Mouse (Mus musculus) common myeloid progenitor, adult 5-6 weeks (primary cell): ENCODE measurements around the gene Alkbh7. TPM values are rescaled to one million over a fixed set of nuclear protein-coding genes. Genes with fewer than 3 reads are reported as not detected.

Source experiments
- ATAC-seq: replicated peaks from 2 replicates; pipeline ENCODE4 v1.8.0; 2016; ENCODE audit warnings: low read depth, mild to moderate bottlenecking, moderate TSS enrichment, inconsistent platforms; ENCODE audit not compliant: poor library complexity, severe bottlenecking
- total RNA-seq: library from RNA; stranded (forward); fragments of 200-1000, 187-1606 nt; gene quantifications from 2 replicates; pipeline ENCODE4 v1.2.3, GENCODE M21; 2017

Alkbh7 gene
- total RNA-seq, 1 experiment from 2014 or later, result 16.0 TPM

DNA sequence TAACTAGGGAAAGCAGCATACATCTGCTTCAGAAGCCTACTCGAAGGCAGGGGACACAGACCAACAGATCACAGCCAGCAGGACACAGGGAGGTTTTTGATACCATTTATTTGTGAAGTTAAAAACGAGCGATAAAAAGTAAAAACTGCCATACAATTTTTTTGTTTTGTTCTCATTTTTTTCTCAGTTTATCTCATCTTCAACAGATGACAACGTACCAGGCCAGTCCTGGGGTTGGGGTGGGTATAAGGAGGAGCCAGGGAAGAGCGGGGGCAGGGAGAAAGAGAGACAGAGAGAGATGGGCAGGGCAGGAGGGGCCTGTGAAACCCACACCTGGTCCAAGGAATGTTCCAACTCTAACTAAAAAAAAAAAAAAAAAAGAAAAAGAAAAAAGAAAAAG lies 23.8 kb downstream of the Alkbh7 start:
- no peak for ATAC-seq

DNA sequence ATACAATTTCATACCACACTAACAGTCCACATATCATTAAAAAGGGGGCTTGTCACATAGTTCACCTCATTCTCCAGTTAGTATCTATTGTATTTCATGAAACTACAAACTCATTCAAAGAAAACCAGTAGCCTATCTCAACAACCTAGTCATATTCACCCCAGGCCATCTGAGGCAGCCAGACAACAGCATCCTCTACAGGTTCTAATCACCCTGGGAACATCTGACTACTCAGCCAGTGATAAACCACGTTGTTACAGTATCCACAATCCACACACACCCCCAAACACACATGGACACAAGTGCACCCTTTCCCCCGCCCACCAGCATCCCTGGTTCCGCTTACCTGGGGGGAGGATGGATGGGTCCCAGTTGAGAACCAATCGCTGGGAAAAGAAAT lies 30.3 kb downstream of the Alkbh7 start:
- no peak for ATAC-seq

DNA sequence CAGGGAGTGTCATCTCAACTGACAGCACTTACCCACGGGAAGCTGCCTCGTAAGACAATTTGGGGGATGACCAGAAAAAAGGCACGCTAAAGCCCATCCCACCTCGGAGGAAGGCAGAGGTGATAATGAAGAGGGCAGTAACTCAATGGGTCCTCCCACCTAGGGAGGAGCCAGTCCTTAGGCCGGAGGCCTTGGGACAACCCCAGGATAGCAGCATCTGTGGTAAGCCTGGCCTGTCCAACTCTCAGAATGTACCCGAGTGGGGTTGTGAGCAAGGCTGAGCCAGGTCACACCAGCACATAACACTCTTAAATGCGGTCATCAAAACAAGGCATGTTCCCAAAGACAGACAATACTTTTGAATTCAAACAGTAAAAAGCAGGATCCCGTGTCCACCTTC lies 32.6 kb downstream of the Alkbh7 start:
- ATAC-seq, result no peak

DNA sequence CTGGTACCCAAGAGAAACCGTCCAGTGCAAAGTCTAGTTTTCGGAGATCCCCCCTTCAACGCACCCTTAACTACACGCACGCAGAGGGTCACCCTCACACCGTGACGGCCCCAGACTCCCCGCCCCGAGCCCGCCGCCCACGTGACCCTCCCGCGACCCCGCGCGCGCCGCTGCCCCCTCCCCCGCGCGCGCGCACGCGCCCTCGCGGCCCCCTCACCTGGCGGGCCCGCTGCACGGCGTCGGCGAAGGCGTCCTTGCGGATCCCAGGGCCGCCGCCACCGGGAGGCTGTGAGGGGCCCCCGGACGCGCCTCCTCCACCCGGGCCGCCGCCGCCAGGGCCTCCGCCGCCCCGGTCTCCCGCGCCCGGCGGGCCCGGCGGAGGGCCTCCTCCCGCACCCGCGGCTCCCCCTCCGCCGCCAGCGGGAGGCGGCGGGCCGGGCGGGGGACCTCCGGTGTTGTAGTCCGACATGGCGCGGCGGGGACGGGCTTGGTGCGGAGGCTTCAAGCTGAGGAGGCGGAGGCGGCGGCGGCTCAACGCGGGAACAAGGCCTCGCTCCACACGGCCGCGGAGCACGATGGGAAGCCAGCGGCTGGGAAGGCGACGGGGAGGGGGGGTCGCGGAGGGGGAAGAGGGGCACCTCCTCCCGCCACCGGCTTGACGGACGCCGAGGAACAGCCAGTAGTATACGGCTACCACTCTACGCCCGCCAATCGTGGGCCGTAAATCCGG lies 34.0 kb downstream of the Alkbh7 start, which contains the start of gene Khsrp:
Khsrp (minus strand) TSS at position 592 of the 730 bp plus-strand sequence.
- ATAC-seq, result no peak

DNA sequence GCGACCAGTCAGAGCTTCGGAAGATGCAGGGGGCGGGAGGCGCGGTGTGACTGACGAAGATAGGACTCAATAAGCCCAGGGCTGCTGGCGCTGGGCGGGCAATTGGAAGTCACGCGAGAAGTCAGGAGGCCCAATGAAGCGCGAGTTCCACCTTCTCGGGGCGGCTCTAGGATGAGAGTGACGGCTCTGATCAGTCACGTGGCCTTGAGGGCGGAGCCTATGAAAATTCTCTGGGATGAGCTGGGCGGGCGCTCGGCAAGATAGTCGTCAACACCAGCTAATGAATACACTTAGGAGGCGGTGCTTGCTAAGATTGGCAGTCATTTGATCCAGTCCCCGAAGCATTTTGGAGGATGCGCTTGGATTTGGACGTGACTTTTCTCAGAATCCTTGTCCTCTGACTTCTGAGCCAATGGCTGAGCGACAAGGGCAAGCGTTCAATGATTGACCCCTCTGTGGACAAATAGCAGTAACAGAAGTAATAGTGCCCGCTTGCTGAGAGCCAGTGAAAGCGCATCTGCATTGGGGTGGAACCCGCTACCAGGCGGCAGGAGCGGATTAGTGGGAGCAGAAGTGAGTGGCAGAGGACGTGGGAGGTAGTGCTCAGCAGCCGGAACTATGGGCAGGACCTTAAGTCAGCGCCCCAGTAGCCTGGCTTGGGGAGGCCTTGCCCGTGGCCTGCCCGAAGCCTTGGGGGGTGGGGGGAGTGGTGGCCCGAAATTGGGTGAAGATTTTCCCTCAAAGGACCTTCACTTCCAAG lies 34.7 kb downstream of the Alkbh7 start:
- peak; percentile 85 for ATAC-seq

DNA sequence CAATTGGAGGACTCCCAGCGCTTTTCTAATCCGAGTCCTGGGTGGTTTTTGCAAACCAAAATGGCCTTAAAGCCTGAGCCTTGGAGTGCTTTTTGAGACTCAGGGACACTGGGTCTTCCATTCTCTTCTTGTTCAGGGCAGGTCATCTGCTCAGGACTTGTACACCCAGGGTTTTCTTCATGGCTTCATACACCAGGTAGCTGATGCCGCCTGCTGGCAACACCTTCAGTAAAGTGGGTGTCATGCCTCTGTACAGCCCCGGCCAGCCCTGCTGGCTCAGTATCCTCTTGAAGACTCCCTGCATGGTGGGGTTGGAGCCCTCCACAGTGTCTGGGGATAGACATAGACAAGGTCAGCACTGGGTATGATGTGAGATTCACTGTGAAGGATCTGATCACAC lies 35.7 kb downstream of the Alkbh7 start:
- no peak for ATAC-seq

DNA sequence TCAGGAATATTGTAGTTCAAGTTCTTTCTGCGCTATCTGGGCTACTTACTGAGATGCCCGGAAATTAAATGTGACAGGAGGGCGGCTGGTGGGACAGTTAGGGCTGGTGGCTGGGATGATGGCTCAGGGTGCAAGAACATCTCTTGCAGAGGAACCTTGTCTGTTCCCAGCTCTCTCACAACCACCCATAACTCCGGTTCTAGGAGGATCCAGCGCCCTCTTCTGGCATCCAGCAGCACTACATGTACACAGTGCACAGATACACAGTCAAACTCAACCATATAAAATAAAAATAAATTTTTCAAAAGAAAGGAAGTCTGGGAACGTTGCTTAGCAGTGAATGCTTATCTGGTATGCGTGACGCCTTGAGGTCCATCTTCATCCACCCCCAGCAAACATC lies 41.8 kb downstream of the Alkbh7 start:
- ATAC-seq, result peak; percentile 28

DNA sequence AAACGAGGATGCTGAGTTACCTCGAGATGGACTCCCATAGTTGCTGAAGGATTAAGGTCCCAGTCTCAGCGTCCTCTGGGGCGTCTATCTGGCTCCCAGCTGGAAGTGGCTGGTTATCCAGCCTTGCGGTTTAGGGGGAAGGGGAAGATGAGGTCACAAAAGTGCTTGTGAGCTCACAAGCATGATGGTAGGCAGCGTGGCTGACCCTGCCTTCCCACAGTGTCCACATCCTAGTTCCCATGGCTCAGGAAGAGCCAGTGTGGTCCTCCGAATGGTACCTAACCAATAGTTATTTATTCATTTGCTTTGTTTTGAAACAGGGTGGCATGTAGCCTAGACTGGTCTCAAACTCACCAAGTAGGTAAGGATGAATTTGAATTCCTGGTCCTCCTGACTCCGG lies 44.4 kb downstream of the Alkbh7 start, which contains the start of gene Slc25a41:
Slc25a41 (minus strand) TSS at position 101 of the 400 bp plus-strand sequence.
- no peak for ATAC-seq

DNA sequence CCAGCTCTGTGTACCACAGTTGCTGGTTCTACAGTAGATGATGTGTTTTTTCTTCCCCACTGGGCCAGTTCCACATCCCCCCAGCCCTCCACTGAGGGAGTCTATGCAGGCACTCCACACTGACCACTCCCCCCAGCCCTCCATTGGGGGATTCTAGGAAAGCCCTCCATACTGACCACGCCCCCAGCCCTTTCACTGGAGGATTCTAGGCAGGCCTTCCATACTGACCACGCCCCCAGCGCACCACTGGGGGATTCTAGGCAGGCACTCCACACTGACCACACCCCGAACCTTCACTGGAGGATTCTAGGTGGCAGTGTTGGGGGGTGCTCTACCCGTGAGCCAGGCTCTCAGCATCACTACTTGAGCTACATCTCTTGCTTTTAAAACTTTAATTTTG lies 50.3 kb downstream of the Alkbh7 start:
- 0 out of 2 replicates have a peak, but pooled peaks have one; percentile 12 for ATAC-seq

DNA sequence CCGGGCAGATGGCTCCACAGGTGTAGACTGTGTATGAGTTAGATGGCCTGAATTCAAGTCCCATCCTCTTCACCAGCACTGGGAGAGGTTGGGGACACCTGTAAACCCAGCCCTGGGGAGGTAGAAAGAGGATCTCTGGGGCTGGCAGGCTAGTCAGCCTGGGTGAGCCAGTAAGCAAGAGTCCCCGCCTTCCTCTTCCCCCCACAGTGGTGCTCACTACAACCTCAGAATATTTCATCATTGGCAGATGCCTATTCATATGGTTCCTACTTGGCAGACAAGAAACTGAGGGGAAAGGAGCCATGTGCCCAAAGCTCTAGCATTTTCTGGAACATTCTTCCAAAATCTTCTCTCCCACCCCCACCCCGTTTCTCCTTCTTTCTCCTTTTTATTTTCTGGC lies 51.7 kb downstream of the Alkbh7 start:
- peak; percentile 41; the same call in 1 of the 2 replicates for ATAC-seq

Other genes starting within 250 kb of the Alkbh7 start
- gene Nrtn, start 239.8 kb upstream of the Alkbh7 start, total RNA-seq, result not detected in 2 replicates
- gene Dus3l, start 232.6 kb upstream of the Alkbh7 start, total RNA-seq, result 16.8 and 17.5 TPM in 2 replicates
- gene Prr22, start 227.1 kb upstream of the Alkbh7 start, total RNA-seq, result 0.15 TPM in 1 of 2 replicates, not detected in the other
- gene Rfx2, start 166.3 kb upstream of the Alkbh7 start, total RNA-seq, result 7.6 and 7.7 TPM in 2 replicates
- gene Acsbg2, start 122.9 kb upstream of the Alkbh7 start, total RNA-seq, result not detected in 2 replicates
- gene 1700061G19Rik, start 121.9 kb upstream of the Alkbh7 start, total RNA-seq, result 0.05 TPM in 1 of 2 replicates, not detected in the other
- gene Mllt1, start 61.9 kb upstream of the Alkbh7 start, total RNA-seq, result 22.4 and 23.7 TPM in 2 replicates
- not detected in 2 replicates for gene Acer1, start 15.2 kb upstream of the Alkbh7 start, total RNA-seq
- 73.8 and 96.9 TPM in 2 replicates for gene Clpp, start 7.0 kb upstream of the Alkbh7 start, total RNA-seq
- gene Pspn, start 2.7 kb downstream of the Alkbh7 start, total RNA-seq, result not detected in 2 replicates
- gene Gtf2f1, start 13.9 kb downstream of the Alkbh7 start, total RNA-seq, result 108 and 124 TPM in 2 replicates
- not detected in 2 replicates for gene Gm17949, start 14.1 kb downstream of the Alkbh7 start, total RNA-seq
- gene Khsrp, start 34.2 kb downstream of the Alkbh7 start, total RNA-seq, result 90.7 and 122 TPM in 2 replicates
- not detected in 2 replicates for gene Slc25a41, start 44.3 kb downstream of the Alkbh7 start, total RNA-seq
- 1.3 TPM in 1 of 2 replicates, not detected in the other for gene Crb3, start 61.8 kb downstream of the Alkbh7 start, total RNA-seq
- 6.4 and 11.6 TPM in 2 replicates for gene Slc25a23, start 62.5 kb downstream of the Alkbh7 start, total RNA-seq
- gene Dennd1c, start 81.2 kb downstream of the Alkbh7 start, total RNA-seq, result 4.4 and 5.0 TPM in 2 replicates
- not detected in 2 replicates for gene Tubb4a, start 90.4 kb downstream of the Alkbh7 start, total RNA-seq
- 0.82 and 1.7 TPM in 2 replicates for gene Tnfsf9, start 108.0 kb downstream of the Alkbh7 start, total RNA-seq
- gene Cd70, start 152.4 kb downstream of the Alkbh7 start, total RNA-seq, result not detected in 2 replicates
- gene Tnfsf14, start 196.8 kb downstream of the Alkbh7 start, total RNA-seq, result 7.2 and 9.0 TPM in 2 replicates
- 8.4 and 19.3 TPM in 2 replicates for gene C3, start 230.8 kb downstream of the Alkbh7 start, total RNA-seq